Mouse (Mus musculus): ENCODE measurements around the gene Olfr56. TPM values are rescaled to one million over a fixed set of nuclear protein-coding genes. Genes with fewer than 3 reads are reported as not detected.

Gene Olfr56
- polyA plus RNA-seq, 1 experiment from 2014 or later, result not detected

- Histone ChIP-seq H3K36me3 (ENCODE audit: control insufficient read depth, insufficient read depth, low read length) (no peaks in the 10 kb centered on the region), H3K27ac (ENCODE audit: low read depth, low read length) (no peak overlapping the region), H3K9me3 (ENCODE audit: control insufficient read depth, low read length) (no peaks in the 10 kb centered on the region), H3K4me3 (ENCODE audit: low read length) (no peak overlapping the region), H3K4me1 (ENCODE audit: control insufficient read depth, insufficient read depth, low read depth, low read length) (no peaks in the 10 kb centered on the region), H3K9ac (ENCODE audit: low read depth, low read length) (no peak overlapping the region), H3K27me3 (replicated peaks; ENCODE audit: control insufficient read depth, insufficient read depth, low read length) (no peaks in the 10 kb centered on the region), H3K4me2 (ENCODE audit: low read length) (no peak overlapping the region)
- no peak for ATAC-seq
- WGBS, result 88% methylated on average over 2 of the region's 2 CpGs
Observed at GRCm38 (mm10) chr11:49114158-49114557, 135.5 kb downstream of the Olfr56 start.

- Histone ChIP-seq H3K4me3 (ENCODE audit: low read length) (no peak within 1 kb of the TSS), H3K9me3 (ENCODE audit: control insufficient read depth, low read length) (no peaks in the 10 kb centered on the region), H3K9ac (ENCODE audit: low read depth, low read length) (no peak within 1 kb of the TSS), H3K36me3 (ENCODE audit: control insufficient read depth, insufficient read depth, low read length) (no peaks in the 10 kb centered on the region), H3K27me3 (replicated peaks; ENCODE audit: control insufficient read depth, insufficient read depth, low read length) (no peaks in the 10 kb centered on the region), H3K4me2 (ENCODE audit: low read length) (no peak within 1 kb of the TSS), H3K4me1 (ENCODE audit: control insufficient read depth, insufficient read depth, low read depth, low read length) (no peaks in the 10 kb centered on the region), H3K27ac (ENCODE audit: low read depth, low read length) (no peak within 1 kb of the TSS)
- no peak for ATAC-seq
Observed at GRCm38 (mm10) chr11:49114774-49115173, 136.1 kb downstream of the Olfr56 start, which contains the start of gene Olfr1396. Gene Olfr1396, minus strand, starts transcription at chr11:49114874.

DNA sequence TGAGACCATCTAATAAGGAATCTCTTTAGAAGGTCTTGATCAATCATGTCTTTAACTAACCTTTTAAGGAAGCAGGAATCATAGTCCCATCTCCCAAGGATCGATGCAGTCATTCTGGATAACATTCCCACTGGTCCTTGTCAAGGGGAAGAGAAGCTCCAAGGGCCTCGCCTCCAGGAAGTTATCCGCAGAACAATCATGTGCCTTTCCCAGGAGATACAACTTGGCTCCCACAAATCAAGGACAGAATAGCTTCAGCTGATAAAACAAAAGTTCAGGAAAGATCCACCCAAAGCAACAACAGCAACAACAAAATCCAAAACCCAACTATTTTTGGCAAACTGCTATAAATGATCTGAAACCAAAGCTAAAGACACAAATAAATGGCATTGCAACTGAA lies 140.9 kb downstream of the Olfr56 start:
- no peak overlapping the region for H3K27ac ChIP-seq (ENCODE audit: low read depth, low read length)
- no peak overlapping the region for H3K4me2 ChIP-seq (ENCODE audit: low read length)
- H3K9ac ChIP-seq (ENCODE audit: low read depth, low read length), result no peak overlapping the region
- no peak for ATAC-seq
- H3K9me3 ChIP-seq (ENCODE audit: control insufficient read depth, low read length), result no peaks in the 10 kb centered on the region
- H3K4me1 ChIP-seq (ENCODE audit: control insufficient read depth, insufficient read depth, low read depth, low read length), result no peaks in the 10 kb centered on the region
- no peaks in the 10 kb centered on the region for H3K36me3 ChIP-seq (ENCODE audit: control insufficient read depth, insufficient read depth, low read length)
- WGBS, result 88% methylated on average over 3 of the region's 3 CpGs
- H3K4me3 ChIP-seq (ENCODE audit: low read length), result no peak overlapping the region
- no peaks in the 10 kb centered on the region for H3K27me3 ChIP-seq (replicated peaks; ENCODE audit: control insufficient read depth, insufficient read depth, low read length)

GRCm38 (mm10) chr11:49124169-49124568 lies 145.5 kb downstream of the Olfr56 start:
- ATAC-seq, result no peak
- no peak overlapping the region for H3K9ac ChIP-seq (ENCODE audit: low read depth, low read length)
- no peaks in the 10 kb centered on the region for H3K27me3 ChIP-seq (replicated peaks; ENCODE audit: control insufficient read depth, insufficient read depth, low read length)
- H3K36me3 ChIP-seq (ENCODE audit: control insufficient read depth, insufficient read depth, low read length), result no peaks in the 10 kb centered on the region
- 91% methylated on average over 2 of the region's 2 CpGs for WGBS
- no peak overlapping the region for H3K4me2 ChIP-seq (ENCODE audit: low read length)
- H3K27ac ChIP-seq (ENCODE audit: low read depth, low read length), result no peak overlapping the region
- no peak overlapping the region for H3K4me3 ChIP-seq (ENCODE audit: low read length)
- no peaks in the 10 kb centered on the region for H3K9me3 ChIP-seq (ENCODE audit: control insufficient read depth, low read length)
- no peaks in the 10 kb centered on the region for H3K4me1 ChIP-seq (ENCODE audit: control insufficient read depth, insufficient read depth, low read depth, low read length)

GRCm38 (mm10) chr11:49141974-49142373 lies 163.3 kb downstream of the Olfr56 start, which contains the start of gene Olfr1395:
Gene Olfr1395, plus strand, starts transcription at chr11:49142274.
- Histone ChIP-seq H3K4me3 (ENCODE audit: low read length) (no peak within 1 kb of the TSS), H3K36me3 (ENCODE audit: control insufficient read depth, insufficient read depth, low read length) (no peaks in the 10 kb centered on the region), H3K9me3 (ENCODE audit: control insufficient read depth, low read length) (no peaks in the 10 kb centered on the region), H3K9ac (ENCODE audit: low read depth, low read length) (no peak within 1 kb of the TSS), H3K27me3 (replicated peaks; ENCODE audit: control insufficient read depth, insufficient read depth, low read length) (no peaks in the 10 kb centered on the region), H3K4me1 (ENCODE audit: control insufficient read depth, insufficient read depth, low read depth, low read length) (no peaks in the 10 kb centered on the region), H3K4me2 (ENCODE audit: low read length) (no peak within 1 kb of the TSS), H3K27ac (ENCODE audit: low read depth, low read length) (no peak within 1 kb of the TSS)
- 91% methylated on average over 6 of the region's 6 CpGs for WGBS
- ATAC-seq, result no peak

DNA sequence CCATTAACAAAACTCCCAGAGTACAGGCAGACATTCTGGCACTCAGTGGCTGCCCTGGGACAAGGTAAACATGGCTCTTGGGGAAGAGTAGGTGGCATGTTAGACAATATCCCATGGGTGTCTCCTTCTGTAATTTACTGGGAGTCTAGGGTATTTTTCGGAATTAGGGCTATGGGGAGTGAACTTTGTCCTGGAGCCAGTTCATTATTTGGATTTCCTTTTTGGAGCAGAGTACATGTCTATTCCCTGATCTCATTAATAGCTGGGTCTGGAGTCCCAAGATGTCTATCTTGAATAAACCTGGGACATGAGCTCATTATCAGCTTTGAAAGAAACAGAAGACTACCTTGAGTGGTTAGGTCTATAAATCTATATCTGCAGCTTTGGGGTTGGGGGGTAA lies 175.4 kb downstream of the Olfr56 start, which contains the start of gene Olfr1394:
Gene Olfr1394 (plus strand): TSS at position 301 of the 400 bp plus-strand sequence.
- Histone ChIP-seq H3K4me1 (ENCODE audit: control insufficient read depth, insufficient read depth, low read depth, low read length) (no peaks in the 10 kb centered on the region), H3K9ac (ENCODE audit: low read depth, low read length) (no peak within 1 kb of the TSS), H3K4me2 (ENCODE audit: low read length) (no peak within 1 kb of the TSS), H3K9me3 (ENCODE audit: control insufficient read depth, low read length) (no peaks in the 10 kb centered on the region), H3K27me3 (replicated peaks; ENCODE audit: control insufficient read depth, insufficient read depth, low read length) (no peaks in the 10 kb centered on the region), H3K4me3 (ENCODE audit: low read length) (no peak within 1 kb of the TSS), H3K36me3 (ENCODE audit: control insufficient read depth, insufficient read depth, low read length) (no peaks in the 10 kb centered on the region), H3K27ac (ENCODE audit: low read depth, low read length) (no peak within 1 kb of the TSS)
- WGBS, result 93% methylated on average over 1 of the region's 1 CpGs
- ATAC-seq, result no peak

GRCm38 (mm10) chr11:49156821-49157814 lies 178.4 kb downstream of the Olfr56 start:
- Histone ChIP-seq H3K36me3 (ENCODE audit: control insufficient read depth, insufficient read depth, low read length) (no peaks in the 10 kb centered on the region), H3K9me3 (ENCODE audit: control insufficient read depth, low read length) (no peaks in the 10 kb centered on the region), H3K4me2 (ENCODE audit: low read length) (no peak overlapping the region), H3K27me3 (replicated peaks; ENCODE audit: control insufficient read depth, insufficient read depth, low read length) (no peaks in the 10 kb centered on the region), H3K9ac (ENCODE audit: low read depth, low read length) (no peak overlapping the region), H3K27ac (ENCODE audit: low read depth, low read length) (no peak overlapping the region), H3K4me3 (ENCODE audit: low read length) (no peak overlapping the region), H3K4me1 (ENCODE audit: control insufficient read depth, insufficient read depth, low read depth, low read length) (no peaks in the 10 kb centered on the region)
- 90% methylated on average over 2 of the region's 2 CpGs for WGBS
- no peak for ATAC-seq

- Histone ChIP-seq H3K27ac (ENCODE audit: low read depth, low read length) (no peak overlapping the region), H3K9ac (ENCODE audit: low read depth, low read length) (peak overlapping the region; percentile 60), H3K4me1 (ENCODE audit: control insufficient read depth, insufficient read depth, low read depth, low read length) (no peaks in the 10 kb centered on the region; the same call in 1 of the 2 replicates), H3K4me3 (ENCODE audit: low read length) (peak overlapping the region; percentile 45), H3K27me3 (replicated peaks; ENCODE audit: control insufficient read depth, insufficient read depth, low read length) (peaks cover 2% of the 10 kb centered on the region; the same call in 1 of the 2 replicates), H3K36me3 (ENCODE audit: control insufficient read depth, insufficient read depth, low read length) (no peaks in the 10 kb centered on the region), H3K4me2 (ENCODE audit: low read length) (peak overlapping the region; percentile 76), H3K9me3 (ENCODE audit: control insufficient read depth, low read length) (peaks cover 5% of the 10 kb centered on the region)
- ATAC-seq, result peak; percentile 90
- WGBS, result 2% methylated on average over 50 of the region's 50 CpGs
Observed at GRCm38 (mm10) chr11:49168839-49169611, 190.3 kb downstream of the Olfr56 start.

GRCm38 (mm10) chr11:49170576-49170975 lies 191.9 kb downstream of the Olfr56 start:
- whole genome bisulfite sequencing, result 93% methylated on average over 4 of the region's 4 CpGs
- H3K4me1 ChIP-seq (ENCODE audit: control insufficient read depth, insufficient read depth, low read depth, low read length), result no peaks in the 10 kb centered on the region; the same call in 1 of the 2 replicates

More at GRCm38 (mm10) chr11:49170576-49170975, 191.9 kb downstream of the Olfr56 start:
- Histone ChIP-seq H3K27me3 (replicated peaks; ENCODE audit: control insufficient read depth, insufficient read depth, low read length) (peaks cover 2% of the 10 kb centered on the region; the same call in 1 of the 2 replicates), H3K36me3 (ENCODE audit: control insufficient read depth, insufficient read depth, low read length) (no peaks in the 10 kb centered on the region), H3K4me2 (ENCODE audit: low read length) (no peak overlapping the region), H3K4me3 (ENCODE audit: low read length) (no peak overlapping the region), H3K9ac (ENCODE audit: low read depth, low read length) (no peak overlapping the region), H3K27ac (ENCODE audit: low read depth, low read length) (no peak overlapping the region), H3K9me3 (ENCODE audit: control insufficient read depth, low read length) (peaks cover 5% of the 10 kb centered on the region)
- no peak for ATAC-seq

Data from hindbrain, embryonic 16.5 days (tissue).